8 mouse cellular contexts compared by ENCODE assay signal in the genomic region with DNA sequence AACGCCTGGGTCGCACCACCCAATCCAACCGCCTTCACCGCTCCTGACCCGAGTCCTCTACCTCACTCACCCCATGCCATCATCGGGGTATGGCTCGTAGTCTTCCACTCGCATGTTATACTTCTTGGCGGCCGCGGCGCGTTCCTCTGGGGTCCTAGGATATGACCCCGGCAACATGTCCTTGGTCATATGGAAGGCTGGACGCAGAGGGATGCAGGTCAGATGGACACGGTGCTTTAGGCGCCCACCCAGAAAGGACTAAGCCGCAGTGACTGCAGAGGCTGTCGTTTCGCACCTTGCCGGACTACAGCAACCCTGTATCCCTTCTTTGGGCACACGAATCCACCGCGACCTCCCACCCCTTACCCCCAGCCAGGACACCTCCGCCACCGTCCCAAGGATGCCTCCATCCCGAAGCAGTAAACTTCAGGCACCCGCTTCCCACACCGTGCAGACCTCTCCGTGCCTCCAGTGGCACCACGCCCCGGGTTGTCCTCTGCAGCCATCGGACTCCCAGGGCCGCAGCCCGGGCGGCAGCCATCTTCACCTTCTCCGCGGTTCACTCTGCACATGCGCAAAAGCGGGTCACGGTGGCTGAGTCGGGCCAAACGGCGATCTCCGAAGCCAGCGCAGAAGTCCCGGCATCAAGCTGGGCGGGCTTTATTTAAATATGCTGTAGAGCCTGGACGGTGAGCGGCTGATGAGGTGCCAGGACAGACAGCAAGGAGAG. TPM values are rescaled to one million over a fixed set of nuclear protein-coding genes. Genes with fewer than 3 reads are reported as not detected.
DNase-seq lines count a peak whose midpoint lies in the region; ATAC-seq and TF ChIP-seq lines count a peak whose summit lies in the region.

Gene Ndufb8, minus strand, starts transcription at position 580 of the 730 bp plus-strand sequence.

- ATAC-seq in erythroblast, adult 5-6 weeks (replicated peaks; ENCODE audit: low FRiP score, poor library complexity, severe bottlenecking): peak; percentile 99
- peak; percentile 71 for ATAC-seq in heart, embryonic 11.5 days (replicated peaks; ENCODE audit: insufficient number of reproducible peaks, low FRiP score, low TSS enrichment)
- ATAC-seq in kidney, embryonic 16.5 days (ENCODE audit: low FRiP score, low TSS enrichment): peak; percentile 80

- no peaks in the 10 kb centered on the region for H3K9me3 ChIP-seq in heart, embryonic 11.5 days (replicated peaks; ENCODE audit: control insufficient read depth, low read length)
- H3K9me3 ChIP-seq in kidney, embryonic 16.5 days (ENCODE audit: low read length): no peaks in the 10 kb centered on the region

- H3K4me2 ChIP-seq in heart, embryonic 11.5 days: peak within 1 kb of the TSS; percentile 88
- H3K4me2 ChIP-seq in kidney, embryonic 16.5 days (replicated peaks; ENCODE audit: low read depth, low read length): peak within 1 kb of the TSS; percentile 95
- peak within 1 kb of the TSS; percentile 90 for H3K4me2 ChIP-seq in myocyte (ENCODE audit: low read depth)

- peak within 1 kb of the TSS; percentile 97 for H3K9ac ChIP-seq in heart, embryonic 11.5 days (ENCODE audit: low read depth, low read length)
- H3K9ac ChIP-seq in kidney, embryonic 16.5 days (replicated peaks; ENCODE audit: low read length): peak within 1 kb of the TSS; percentile 97
- peak within 1 kb of the TSS; percentile 94 for H3K9ac ChIP-seq in liver, adult 2 months (ENCODE audit: low read depth, low read length)

- H3ac ChIP-seq in myocyte (ENCODE audit: control insufficient read depth, insufficient read length): peak within 1 kb of the TSS; percentile 97

- peak within 1 kb of the TSS; percentile 70 for H3K27ac ChIP-seq in heart, embryonic 11.5 days (ENCODE audit: low read depth, low read length)
- peak within 1 kb of the TSS; percentile 86 for H3K27ac ChIP-seq in kidney, embryonic 16.5 days (ENCODE audit: low read length)
- peak within 1 kb of the TSS; percentile 77 for H3K27ac ChIP-seq in liver, adult 2 months (replicated peaks; ENCODE audit: insufficient read depth, low read depth, low read length)

- peak within 1 kb of the TSS; percentile 96 for H3K4me3 ChIP-seq in heart, embryonic 11.5 days (ENCODE audit: low read depth, low read length)
- peak within 1 kb of the TSS; percentile 79 for H3K4me3 ChIP-seq in kidney, embryonic 16.5 days (ENCODE audit: low read length)
- H3K4me3 ChIP-seq in liver, adult 2 months (ENCODE audit: insufficient read depth, low read depth, low read length): peak within 1 kb of the TSS; percentile 97
- H3K4me3 ChIP-seq in myocyte: peak within 1 kb of the TSS; percentile 99

- TF ChIP-seq CTCF in liver, adult 2 months (IDR thresholded peaks at IDR 0.05; ENCODE audit: low read depth, low read length): no peak

- peaks cover 9% of the 10 kb centered on the region; the same call in 1 of the 2 replicates for H3K79me2 ChIP-seq in liver, adult 2 months (ENCODE audit: control insufficient read depth, insufficient read depth, low read length)
- peaks cover 24% of the 10 kb centered on the region for H3K79me2 ChIP-seq in myocyte (ENCODE audit: control insufficient read depth, insufficient read depth)

- TF ChIP-seq POLR2A in liver, adult 2 months (IDR thresholded peaks at IDR 0.05; ENCODE audit: extremely low read depth, insufficient read depth, low read length): peak; percentile 90
- TF ChIP-seq POLR2A in myocyte (IDR thresholded peaks at IDR 0.05; ENCODE audit: insufficient read length, low read depth): peak; percentile 94

- DNase-seq in B cell, adult 2 months: peak; percentile 95
- DNase-seq in brain, adult 2 months (ENCODE audit: low read depth, low spot score): peak; percentile 97
- DNase-seq in liver, adult 2 months (ENCODE audit: extremely low read depth, low read depth, low spot score): peak; percentile 85
- peak; percentile 95 for DNase-seq in splenic B cell, adult 2 months (ENCODE audit: low read depth, low spot score)

- peaks cover 13% of the 10 kb centered on the region for H3K36me3 ChIP-seq in heart, embryonic 11.5 days (ENCODE audit: control insufficient read depth, insufficient read depth, low read length)
- peaks cover 30% of the 10 kb centered on the region for H3K36me3 ChIP-seq in kidney, embryonic 16.5 days (ENCODE audit: insufficient read depth, low read length)
- H3K36me3 ChIP-seq in liver, adult 2 months (ENCODE audit: control insufficient read depth, insufficient read depth, low read length): peaks cover 18% of the 10 kb centered on the region
- peaks cover 2% of the 10 kb centered on the region for H3K36me3 ChIP-seq in myocyte (ENCODE audit: control insufficient read depth, insufficient read depth)
- peaks cover 7% of the 10 kb centered on the region for H3K36me3 ChIP-seq in splenic B cell, adult 2 months (ENCODE audit: control insufficient read depth, insufficient read depth, low read length, poor library complexity, severe bottlenecking)

- WGBS in heart, embryonic 11.5 days (ENCODE audit: insufficient replicate concordance): under 1% methylated on average over 50 of the region's 50 CpGs
- WGBS in kidney, embryonic 16.5 days: under 1% methylated on average over 50 of the region's 50 CpGs
- WGBS in liver, adult 2 months: under 1% methylated on average over 50 of the region's 50 CpGs

- no peaks in the 10 kb centered on the region for H3K27me3 ChIP-seq in heart, embryonic 11.5 days (ENCODE audit: control insufficient read depth, insufficient read depth, low read length)
- no peaks in the 10 kb centered on the region; the same call in 1 of the 2 replicates for H3K27me3 ChIP-seq in kidney, embryonic 16.5 days (ENCODE audit: insufficient read depth, low read length)
- no peaks in the 10 kb centered on the region for H3K27me3 ChIP-seq in liver, adult 2 months (ENCODE audit: control insufficient read depth, insufficient read depth, low read length)
- H3K27me3 ChIP-seq in myocyte (ENCODE audit: control insufficient read depth, insufficient read depth, insufficient read length): no peaks in the 10 kb centered on the region
- H3K27me3 ChIP-seq in splenic B cell, adult 2 months (ENCODE audit: control insufficient read depth, insufficient read depth, low read length, poor library complexity, severe bottlenecking): no peaks in the 10 kb centered on the region

- H3K4me1 ChIP-seq in heart, embryonic 11.5 days (ENCODE audit: control insufficient read depth, insufficient read depth, low read length): peaks cover 7% of the 10 kb centered on the region; the same call in 1 of the 2 replicates
- peaks cover 17% of the 10 kb centered on the region for H3K4me1 ChIP-seq in kidney, embryonic 16.5 days (ENCODE audit: insufficient read depth, low read length)
- peaks cover 4% of the 10 kb centered on the region for H3K4me1 ChIP-seq in liver, adult 2 months (ENCODE audit: control insufficient read depth, insufficient read depth, low read length)

TF ChIP-seq in myocyte, 11 proteins besides CTCF, POLR2A, EP300 and RAD21:
- peak; percentile 84 for TF ChIP-seq E2F4 (IDR thresholded peaks at IDR 0.05; ENCODE audit: insufficient read depth)
- no peak for TF ChIP-seq REST (IDR thresholded peaks at IDR 0.05; ENCODE audit: insufficient read depth, insufficient read length)
- no peak for TF ChIP-seq CEBPB (IDR thresholded peaks at IDR 0.05; ENCODE audit: insufficient read depth, poor library complexity, severe bottlenecking)
- TF ChIP-seq MAX (IDR thresholded peaks at IDR 0.05; ENCODE audit: low read depth): no peak
- TF ChIP-seq POLR2AphosphoS2 (IDR thresholded peaks at IDR 0.05; ENCODE audit: insufficient read length, low read depth): peak; percentile 88
- no peak for TF ChIP-seq SRF (IDR thresholded peaks at IDR 0.05; ENCODE audit: control insufficient read depth, insufficient read length, low read depth)
- no peak for TF ChIP-seq MYOG (IDR thresholded peaks at IDR 0.05; ENCODE audit: control insufficient read depth in 1 of 3, insufficient read depth in 1 of 3, insufficient read length in 2 of 3, low read depth in 2 of 3)
- peak in 1 of 3 experiments; percentile 21 for TF ChIP-seq MYOD1 (IDR thresholded peaks at IDR 0.05; ENCODE audit: control insufficient read depth in 1 of 3, insufficient read length in 2 of 3, low read depth in 2 of 3)

RNA-seq across cellular contexts. Expression of gene Ndufb8, which starts in this region (rescaled TPM):
- total RNA-seq in erythroblast, adult 5-6 weeks (2015; ENCODE audit: low replicate concordance): 83.0 and 127 TPM in 2 replicates
- 60.4 and 63.0 TPM in 2 replicates for total RNA-seq in erythroblast, adult 5-6 weeks (2017; ENCODE audit: low replicate concordance)
- polyA plus RNA-seq in heart, embryonic 11.5 days (2014; fragmentation: Nextera tagmentation; extraction: Ambion mirVana): 826 and 917 TPM in 2 replicates
- 632 and 676 TPM in 2 replicates for polyA plus RNA-seq in kidney, embryonic 16.5 days (2015; fragmentation: Nextera tagmentation; extraction: Ambion mirVana)
- 368 and 394 TPM in 2 replicates for total RNA-seq in liver, adult 2 months (2014; rRNA removed)
- 554 and 570 TPM in 2 replicates for polyA plus RNA-seq in liver, adult 2 months (2012; rRNA removed)
- polyA plus RNA-seq in myocyte (2012; fragmentation: generic; extraction: Trizol): 648 TPM

Comparison
In these comparisons a context has a peak if more than half of its experiments do, and no peak if none do; other contexts are left out.
1. Peak in every context shown above with its lines: DNase-seq, ATAC-seq, H3K4me3 ChIP-seq and H3K27ac ChIP-seq.